Mouse (Mus musculus) limb, embryonic 15.5 days (tissue): ENCODE measurements around the gene Jagn1. TPM values are rescaled to one million over a fixed set of nuclear protein-coding genes. Genes with fewer than 3 reads are reported as not detected.

Experiments
- ATAC-seq: fragments of 200-750 bp; cut with Nextera tagmentation; 2 replicates; pipeline ENCODE4 v1.8.0; 2017; ENCODE audit warnings: low read depth, moderate TSS enrichment; ENCODE audit not compliant: insufficient number of reproducible peaks, low FRiP score, low TSS enrichment
- H3K27ac ChIP-seq: fragments of 300-500 bp; sonication (generic); 2 replicates; pipeline ENCODE4 v1.5.1; 2015; ENCODE audit warnings: moderate library complexity, mild to moderate bottlenecking, inconsistent platforms
- H3K27me3 ChIP-seq: fragments of 300-500 bp; sonication (generic); 2 replicates; pipeline ENCODE4 v1.6.1; 2015; ENCODE audit warnings: inconsistent platforms
- H3K36me3 ChIP-seq: fragments of 300-500 bp; sonication (generic); 2 replicates; pipeline ENCODE4 v1.6.1; 2015; ENCODE audit warnings: inconsistent platforms
- H3K4me1 ChIP-seq: fragments of 300-500 bp; sonication (generic); 2 replicates; pipeline ENCODE4 v1.6.1; 2015; ENCODE audit warnings: inconsistent platforms
- H3K4me2 ChIP-seq: fragments of 300-500 bp; sonication (generic); 2 replicates; pipeline ENCODE4 v1.6.1; 2015; ENCODE audit warnings: mild to moderate bottlenecking, inconsistent platforms
- H3K4me3 ChIP-seq: fragments of 300-500 bp; sonication (generic); 2 replicates; pipeline ENCODE4 v1.5.1; 2015; ENCODE audit warnings: mild to moderate bottlenecking, inconsistent platforms
- H3K9ac ChIP-seq: fragments of 300-500 bp; sonication (generic); 2 replicates; pipeline ENCODE4 v1.6.1; 2015; ENCODE audit warnings: inconsistent platforms
- H3K9me3 ChIP-seq: fragments of 300-500 bp; sonication (generic); 2 replicates; pipeline ENCODE4 v1.6.1; 2016; ENCODE audit warnings: inconsistent platforms
- WGBS: fragments of 180-500 bp; shearing (Covaris S2); methylation state at CpG from one replicate; pipeline ENCODE4 v1.1.7; 2015; 5-methylcytosine and 5-hydroxymethylcytosine counted together
- polyA plus RNA-seq: library from polyadenylated mRNA; unstranded; fragments of >200 nt; fragmentation: Nextera tagmentation; extraction: Ambion mirVana; gene quantifications from 2 replicates; pipeline ENCODE4 v1.2.1, GENCODE M21; 2015

The Jagn1 gene
- polyA plus RNA-seq, 1 experiment from 2014 or later, result 88.5 TPM

DNA sequence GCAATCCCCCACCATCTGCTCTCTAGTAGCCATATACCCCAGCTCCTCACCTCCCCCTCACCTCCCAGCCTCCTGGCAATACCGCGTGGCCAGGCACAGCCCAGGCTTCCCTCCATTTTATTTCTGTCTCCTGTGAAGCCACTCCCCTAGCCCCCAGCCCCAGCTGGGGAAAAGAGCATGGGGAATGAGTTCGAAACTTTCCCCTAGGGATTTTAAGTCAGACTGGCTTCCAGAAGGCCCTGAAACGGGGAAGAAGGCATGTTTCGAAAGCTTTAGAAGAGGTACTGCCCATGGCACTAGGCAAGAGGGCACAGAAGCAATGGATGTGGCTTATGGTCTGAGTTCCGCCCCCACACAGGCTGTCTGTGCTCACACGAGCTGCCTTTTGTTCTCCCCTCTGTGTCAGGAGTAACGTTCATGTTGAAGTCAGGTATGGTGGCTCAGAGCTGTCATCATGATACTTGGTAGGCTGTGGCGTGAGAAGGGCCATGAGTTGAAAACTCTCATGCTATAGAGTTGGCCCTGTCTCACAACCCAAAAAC is 6.6 kb upstream of the Jagn1 start, which contains the start of gene Cidec:
TSS of gene Cidec (minus strand) at position 97 of the 542 bp plus-strand sequence.
- Histone ChIP-seq H3K4me2 (no peak within 1 kb of the TSS), H3K9ac (no peak within 1 kb of the TSS), H3K4me3 (no peak within 1 kb of the TSS), H3K4me1 (no peaks in the 10 kb centered on the region), H3K9me3 (no peaks in the 10 kb centered on the region), H3K27me3 (no peaks in the 10 kb centered on the region), H3K27ac (no peak within 1 kb of the TSS), H3K36me3 (no peaks in the 10 kb centered on the region)
- no peak for ATAC-seq
- 79% methylated on average over 9 of the region's 9 CpGs for WGBS

DNA sequence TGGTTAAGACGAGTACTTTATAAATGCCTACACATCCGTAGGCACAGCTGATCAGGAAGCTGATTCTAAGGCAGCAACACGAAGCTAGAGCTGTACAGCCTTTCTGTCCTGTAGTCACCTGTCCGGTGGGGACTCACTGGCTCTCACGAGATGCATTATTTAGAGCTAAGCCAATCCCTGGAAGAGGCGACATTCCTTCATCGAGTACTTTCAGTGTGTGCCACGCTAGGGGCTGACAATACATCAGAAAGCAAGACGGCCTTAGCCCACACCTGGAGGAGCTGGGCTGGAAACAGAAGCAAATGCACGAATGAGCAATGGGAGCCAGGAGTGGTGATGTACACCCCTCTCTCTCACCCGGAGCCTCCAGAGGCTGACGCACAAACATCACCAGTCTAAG is 5.2 kb upstream of the Jagn1 start:
- WGBS, result 72% methylated on average over 12 of the region's 12 CpGs
- H3K9me3 ChIP-seq, result no peaks in the 10 kb centered on the region
- H3K4me2 ChIP-seq, result no peak overlapping the region
- H3K4me1 ChIP-seq, result peaks cover 2% of the 10 kb centered on the region; the same call in 1 of the 2 replicates
- H3K9ac ChIP-seq, result no peak overlapping the region
- no peaks in the 10 kb centered on the region for H3K36me3 ChIP-seq
- H3K27me3 ChIP-seq, result no peaks in the 10 kb centered on the region
- no peak overlapping the region for H3K27ac ChIP-seq
- no peak for ATAC-seq
- no peak overlapping the region for H3K4me3 ChIP-seq

- H3K9ac ChIP-seq, result no peak overlapping the region
- H3K9me3 ChIP-seq, result no peaks in the 10 kb centered on the region
- no peak overlapping the region for H3K4me3 ChIP-seq
- WGBS, result 56% methylated on average over 12 of the region's 12 CpGs
- no peak overlapping the region for H3K4me2 ChIP-seq
- no peaks in the 10 kb centered on the region for H3K27me3 ChIP-seq
- ATAC-seq, result no peak
- H3K4me1 ChIP-seq, result peaks cover 11% of the 10 kb centered on the region
- no peaks in the 10 kb centered on the region for H3K36me3 ChIP-seq
- no peak overlapping the region for H3K27ac ChIP-seq
Observed at GRCm38 (mm10) chr6:113438721-113439430, 3.5 kb upstream of the Jagn1 start.

DNA sequence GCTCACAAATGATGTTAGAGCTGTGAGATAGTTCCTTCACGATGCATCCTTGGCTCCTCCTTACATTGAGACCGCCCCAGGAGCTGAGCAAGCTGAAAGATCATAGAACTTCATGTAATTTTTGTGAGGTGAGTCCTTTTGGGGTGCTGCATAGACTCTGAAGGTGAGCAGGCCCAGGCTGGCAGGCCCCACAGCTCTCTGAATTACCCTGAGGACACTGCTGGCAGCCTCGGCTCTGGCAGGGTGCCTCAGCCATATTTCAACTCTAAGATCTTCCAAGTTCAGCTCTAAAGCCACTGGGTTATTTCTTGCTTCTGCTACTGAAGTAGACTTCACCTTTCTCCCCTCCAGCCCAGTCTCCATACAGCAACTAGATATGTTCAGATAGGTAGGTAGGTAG is 1.7 kb upstream of the Jagn1 start:
- 78% methylated on average over 3 of the region's 3 CpGs for WGBS

GRCm38 (mm10) chr6:113441147-113441680 is 1.2 kb upstream of the Jagn1 start:
- 0 out of 2 replicates have a peak, but pooled peaks cover under 1% of the 10 kb centered on the region for H3K36me3 ChIP-seq
- H3K4me1 ChIP-seq, result peaks cover 11% of the 10 kb centered on the region
- H3K4me2 ChIP-seq, result no peak overlapping the region
- H3K4me3 ChIP-seq, result no peak overlapping the region
- no peak overlapping the region for H3K27ac ChIP-seq
- 52% methylated on average over 7 of the region's 7 CpGs for WGBS
- ATAC-seq, result no peak
- H3K9me3 ChIP-seq, result no peaks in the 10 kb centered on the region
- no peaks in the 10 kb centered on the region for H3K27me3 ChIP-seq
- no peak overlapping the region for H3K9ac ChIP-seq

More for the DNA sequence above, 1.7 kb upstream of the Jagn1 start:
- peaks cover 11% of the 10 kb centered on the region for H3K4me1 ChIP-seq
- no peak overlapping the region for H3K27ac ChIP-seq
- H3K4me2 ChIP-seq, result no peak overlapping the region
- no peaks in the 10 kb centered on the region for H3K27me3 ChIP-seq
- H3K4me3 ChIP-seq, result no peak overlapping the region
- H3K9ac ChIP-seq, result no peak overlapping the region
- H3K9me3 ChIP-seq, result no peaks in the 10 kb centered on the region
- H3K36me3 ChIP-seq, result no peaks in the 10 kb centered on the region
- no peak for ATAC-seq

GRCm38 (mm10) chr6:113442087-113442441 is 305 bp upstream of the Jagn1 start:
- H3K4me1 ChIP-seq, result peaks cover 11% of the 10 kb centered on the region
- no peaks in the 10 kb centered on the region for H3K27me3 ChIP-seq
- peaks cover 9% of the 10 kb centered on the region for H3K36me3 ChIP-seq
- H3K4me2 ChIP-seq, result peak overlapping the region; percentile 75
- peak overlapping the region; percentile 78; the same call in 1 of the 2 replicates for H3K27ac ChIP-seq
- ATAC-seq, result no peak
- H3K9ac ChIP-seq, result peak overlapping the region; percentile 63; the same call in 1 of the 2 replicates
- H3K4me3 ChIP-seq, result peak overlapping the region; percentile 95
- H3K9me3 ChIP-seq, result no peaks in the 10 kb centered on the region
- WGBS, result 41% methylated on average over 9 of the region's 9 CpGs

GRCm38 (mm10) chr6:113443091-113443490 is 722 bp downstream of the Jagn1 start:
- no peak for ATAC-seq
- 47% methylated on average over 12 of the region's 12 CpGs for WGBS
- Histone ChIP-seq H3K9ac (peak overlapping the region; percentile 63), H3K36me3 (peaks cover 19% of the 10 kb centered on the region), H3K27me3 (no peaks in the 10 kb centered on the region), H3K4me2 (peak overlapping the region; percentile 75), H3K4me1 (peaks cover 11% of the 10 kb centered on the region), H3K9me3 (no peaks in the 10 kb centered on the region), H3K27ac (no peak overlapping the region), H3K4me3 (peak overlapping the region; percentile 95)

GRCm38 (mm10) chr6:113444207-113444965 is 2.0 kb downstream of the Jagn1 start:
- H3K27ac ChIP-seq, result no peak overlapping the region
- H3K9ac ChIP-seq, result no peak overlapping the region
- H3K4me3 ChIP-seq, result no peak overlapping the region
- no peaks in the 10 kb centered on the region for H3K9me3 ChIP-seq
- H3K27me3 ChIP-seq, result no peaks in the 10 kb centered on the region
- H3K4me2 ChIP-seq, result no peak overlapping the region
- peaks cover 11% of the 10 kb centered on the region for H3K4me1 ChIP-seq
- peaks cover 30% of the 10 kb centered on the region for H3K36me3 ChIP-seq
- 77% methylated on average over 8 of the region's 8 CpGs for WGBS
- ATAC-seq, result no peak

DNA sequence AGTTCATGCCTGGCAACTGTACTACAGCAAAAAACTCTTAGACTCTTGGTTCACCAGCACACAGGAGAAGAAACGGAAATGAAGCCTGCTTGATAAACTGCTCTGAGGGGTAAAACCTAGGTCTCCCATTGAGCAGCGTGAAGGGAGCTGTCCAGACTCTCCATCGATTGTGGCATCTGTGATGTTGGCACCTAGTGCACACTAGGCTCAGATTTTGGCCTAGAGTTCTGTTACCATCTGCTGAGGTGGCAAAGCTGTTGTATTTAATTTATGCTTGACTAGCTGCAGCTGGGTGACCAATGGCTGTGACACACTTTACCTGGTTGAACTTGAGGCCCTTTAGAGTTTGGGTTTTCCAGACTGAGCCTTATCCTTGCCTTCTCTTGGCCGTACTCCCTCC is 5.3 kb downstream of the Jagn1 start:
- H3K9me3 ChIP-seq, result no peaks in the 10 kb centered on the region
- peaks cover 19% of the 10 kb centered on the region for H3K4me1 ChIP-seq
- no peak for ATAC-seq
- no peak overlapping the region for H3K4me2 ChIP-seq
- H3K27ac ChIP-seq, result no peak overlapping the region
- no peak overlapping the region for H3K9ac ChIP-seq
- H3K27me3 ChIP-seq, result no peaks in the 10 kb centered on the region
- 93% methylated on average over 4 of the region's 4 CpGs for WGBS
- H3K36me3 ChIP-seq, result peaks cover 30% of the 10 kb centered on the region
- no peak overlapping the region for H3K4me3 ChIP-seq

DNA sequence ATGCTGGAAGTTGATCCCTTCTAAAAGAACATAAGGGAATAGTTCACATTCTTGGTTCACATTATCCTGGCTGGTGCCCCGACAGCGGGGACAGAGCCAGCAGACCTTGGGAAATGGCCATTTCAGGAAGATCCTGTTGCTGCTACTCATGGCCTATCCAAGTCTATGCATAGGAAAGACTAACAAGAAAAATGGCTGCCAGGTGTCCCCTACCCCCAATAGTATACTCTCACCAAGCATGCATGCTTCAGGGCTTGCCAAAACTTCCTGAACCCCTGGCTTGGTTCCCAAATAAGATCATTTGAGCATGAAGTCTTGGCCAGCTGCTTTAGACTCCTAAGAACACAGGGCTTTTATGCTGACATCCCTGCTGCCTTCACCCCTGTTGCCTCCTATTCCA is 9.5 kb downstream of the Jagn1 start:
- Histone ChIP-seq H3K4me3 (no peak overlapping the region), H3K36me3 (peaks cover 24% of the 10 kb centered on the region), H3K27me3 (no peaks in the 10 kb centered on the region), H3K9me3 (no peaks in the 10 kb centered on the region), H3K4me2 (no peak overlapping the region), H3K9ac (no peak overlapping the region), H3K4me1 (peaks cover 12% of the 10 kb centered on the region; the same call in 1 of the 2 replicates), H3K27ac (peak overlapping the region; percentile 48; the same call in 1 of the 2 replicates)
- peak; percentile 78 for ATAC-seq
- 52% methylated on average over 2 of the region's 2 CpGs for WGBS

GRCm38 (mm10) chr6:113455007-113455406 is 12.6 kb downstream of the Jagn1 start:
- 69% methylated on average over 5 of the region's 5 CpGs for WGBS
- ATAC-seq, result no peak
- no peak overlapping the region for H3K9ac ChIP-seq

More at GRCm38 (mm10) chr6:113455007-113455406, 12.6 kb downstream of the Jagn1 start:
- 0 out of 2 replicates have a peak, but pooled peaks cover 4% of the 10 kb centered on the region for H3K27me3 ChIP-seq
- H3K4me2 ChIP-seq, result no peak overlapping the region
- no peak overlapping the region for H3K27ac ChIP-seq
- peaks cover 15% of the 10 kb centered on the region; the same call in 1 of the 2 replicates for H3K4me1 ChIP-seq
- no peaks in the 10 kb centered on the region for H3K9me3 ChIP-seq
- H3K4me3 ChIP-seq, result no peak overlapping the region
- H3K36me3 ChIP-seq, result no peaks in the 10 kb centered on the region
